Mouse (Mus musculus) cerebellum, adult 9-11 months (tissue): ENCODE measurements around the gene Rab5if.
"Not testable (repeated sequence)": the region's sequence is repeated elsewhere in the genome, so short reads cannot be mapped to it uniquely, and the experiment has no call there.

Experiments
- DNase-seq: peaks from one replicate; pipeline ENCODE4 v3.0.0; 2022

Rab5if gene

DNA sequence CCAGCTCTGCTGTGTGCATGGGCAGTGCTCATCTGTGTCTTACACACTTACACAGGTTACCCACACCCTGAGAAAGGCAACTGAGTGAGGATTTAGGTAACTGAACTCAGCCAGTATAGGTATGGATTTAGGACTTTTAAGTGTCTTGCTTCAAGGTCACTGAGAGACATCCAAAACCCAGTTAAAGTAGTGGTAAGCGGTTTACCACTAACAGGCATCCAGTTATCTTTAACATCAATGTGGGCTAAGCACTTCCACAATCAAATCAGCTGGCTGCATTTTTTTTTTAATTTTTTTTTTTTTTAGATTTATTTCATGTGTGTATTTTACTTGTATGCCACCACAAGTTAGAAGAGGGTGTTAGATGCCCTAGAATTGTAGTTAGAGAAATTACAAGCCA, 6.6 kb upstream of the Rab5if start:
- DNase-seq, result no peak

DNA sequence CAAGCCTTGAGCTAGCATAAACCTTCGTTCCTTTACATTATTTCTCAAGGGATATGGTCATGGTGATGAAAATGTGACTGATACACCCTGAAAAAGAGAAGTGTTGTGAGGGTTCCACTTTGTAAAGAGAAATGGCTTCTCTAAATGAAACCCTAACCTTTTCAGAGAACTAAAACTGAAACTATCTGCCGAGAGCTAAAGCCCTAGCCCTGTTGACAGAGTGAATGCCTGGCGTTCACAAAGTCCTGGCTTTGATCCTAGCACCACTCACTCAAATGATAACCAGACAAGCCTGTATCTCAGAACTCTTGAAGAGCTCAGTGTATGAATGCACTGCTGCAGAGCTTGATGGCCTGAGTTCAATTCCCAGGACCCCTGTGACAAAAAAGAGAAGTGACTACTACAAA, 5.5 kb upstream of the Rab5if start:
- DNase-seq, result no peak

DNA sequence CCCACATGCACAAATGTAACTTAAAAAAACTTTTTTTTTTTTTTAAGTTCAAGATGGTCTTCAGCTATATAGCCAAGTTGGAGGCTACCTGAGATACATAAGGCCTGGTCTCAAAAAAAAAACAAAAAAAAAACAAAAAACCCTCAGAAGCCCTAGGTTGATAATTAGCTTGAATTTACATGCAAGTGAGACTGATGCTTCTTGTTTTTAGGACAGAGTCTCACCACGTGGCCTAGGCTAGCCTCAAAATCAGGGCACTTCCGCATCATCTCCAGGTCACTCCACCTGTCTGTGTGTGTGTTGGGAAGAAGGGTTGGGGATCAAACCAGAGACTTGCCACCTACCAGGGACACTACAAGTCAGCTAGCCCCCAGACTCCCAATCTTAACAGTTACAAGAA, 5.1 kb upstream of the Rab5if start, which contains the start of gene 4930518I15Rik:
Gene 4930518I15Rik, minus strand, starts transcription at position 112 of the 400 bp plus-strand sequence.
- DNase-seq, result no peak

DNA sequence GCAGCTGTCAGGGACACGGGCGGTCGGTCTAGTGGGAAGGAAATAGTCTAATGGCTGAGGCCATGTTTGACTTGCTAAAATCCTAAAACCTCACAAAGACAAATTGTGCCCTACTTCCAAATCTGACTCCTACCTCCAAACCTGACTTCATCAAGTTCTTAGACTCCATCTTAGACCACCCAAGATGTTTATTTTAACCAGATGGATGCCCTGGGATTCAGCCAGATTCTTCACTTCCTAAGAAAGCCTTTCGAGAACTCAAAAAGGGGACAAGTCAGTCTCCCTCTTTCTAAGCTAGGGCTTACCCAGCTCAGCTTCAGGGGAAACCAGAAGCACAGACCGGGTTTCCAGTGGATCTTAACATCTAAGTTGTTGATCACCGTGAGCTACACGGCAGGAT, 4.3 kb upstream of the Rab5if start:
- DNase-seq, result no peak

DNA sequence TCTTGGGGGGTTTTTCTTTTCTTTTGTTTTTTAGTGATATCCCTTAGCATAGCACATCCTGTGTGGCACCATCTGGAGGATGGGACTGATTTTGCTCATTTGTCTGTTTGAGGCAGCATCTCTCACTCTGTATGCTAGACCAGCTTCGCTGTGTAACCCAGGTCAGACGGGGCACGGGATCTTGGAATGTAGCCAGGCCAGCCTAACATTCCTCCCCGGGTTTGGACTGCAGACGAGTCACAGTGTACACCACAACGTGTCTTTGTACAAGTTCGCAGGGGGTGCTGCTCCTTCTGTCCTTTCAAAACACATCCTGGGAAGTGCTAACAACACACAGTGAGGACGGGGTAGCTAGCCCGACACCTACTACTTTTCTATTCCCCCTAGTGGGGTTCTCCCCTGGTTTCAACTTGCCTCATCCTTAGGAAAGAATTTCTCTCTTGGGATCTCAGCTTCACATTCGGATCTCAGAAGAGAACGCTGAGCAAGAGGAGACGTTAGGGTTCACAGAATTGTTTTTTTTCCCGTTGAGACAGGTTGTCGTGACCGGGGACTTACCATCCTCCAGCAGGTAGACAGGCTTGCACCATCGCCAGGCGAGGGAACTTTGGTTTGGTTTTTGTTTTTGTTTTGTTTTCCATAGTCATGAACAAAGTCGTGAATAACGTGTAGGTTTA, 749 bp upstream of the Rab5if start:
- peak; percentile 65 for DNase-seq

DNA sequence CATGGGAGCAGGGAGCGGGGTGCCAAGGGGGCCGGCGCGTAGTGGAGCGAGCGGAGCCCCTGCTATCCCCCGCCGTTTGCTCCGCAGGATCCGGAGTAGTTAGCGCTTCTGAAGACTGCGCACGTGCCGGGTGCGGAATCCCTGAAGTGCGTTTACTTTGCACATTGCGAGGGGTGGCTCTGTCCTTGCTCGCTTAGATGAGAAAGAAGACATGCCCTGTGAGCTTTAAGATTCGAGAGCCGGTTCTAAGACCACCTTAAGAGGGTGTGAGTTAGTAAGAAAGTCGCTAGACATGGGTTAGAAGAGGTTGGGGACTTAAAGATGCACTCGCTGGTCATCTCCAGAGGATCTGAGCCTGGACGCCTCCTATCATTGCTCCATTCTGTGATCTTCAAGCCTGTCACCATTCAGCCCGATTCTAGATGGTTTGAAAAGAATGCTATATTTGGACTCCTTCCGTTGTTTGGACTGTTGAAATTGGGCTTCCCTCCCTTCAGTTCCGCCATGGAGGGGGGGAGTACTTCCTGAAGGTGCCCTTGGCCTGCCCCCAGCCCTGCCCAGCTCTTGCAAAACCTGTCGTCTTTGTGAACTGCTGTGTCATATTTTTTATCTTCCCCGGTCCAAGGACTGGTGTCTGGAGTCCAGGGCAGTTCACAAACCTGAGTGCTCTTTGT, 696 bp downstream of the Rab5if start:
- no peak for DNase-seq

DNA sequence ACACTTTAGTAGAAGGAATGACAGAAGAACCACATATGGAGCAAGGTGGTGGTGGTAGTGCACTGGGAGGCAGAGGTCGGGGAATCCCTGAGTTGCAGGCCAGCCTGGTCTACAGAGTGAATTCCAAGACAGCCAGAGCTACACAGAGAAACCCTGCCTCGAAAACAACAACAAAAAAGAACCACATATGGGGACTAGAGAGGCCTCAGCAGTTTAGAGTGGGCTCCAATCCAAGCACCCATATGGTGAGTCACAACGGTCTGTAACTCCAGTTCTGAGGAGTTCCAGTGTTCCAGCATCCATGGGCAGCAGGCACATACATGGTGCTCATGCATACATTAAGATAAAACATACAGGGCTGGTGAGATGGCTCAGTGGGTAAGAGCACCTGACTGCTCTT, 1.6 kb downstream of the Rab5if start:
- no peak for DNase-seq

DNA sequence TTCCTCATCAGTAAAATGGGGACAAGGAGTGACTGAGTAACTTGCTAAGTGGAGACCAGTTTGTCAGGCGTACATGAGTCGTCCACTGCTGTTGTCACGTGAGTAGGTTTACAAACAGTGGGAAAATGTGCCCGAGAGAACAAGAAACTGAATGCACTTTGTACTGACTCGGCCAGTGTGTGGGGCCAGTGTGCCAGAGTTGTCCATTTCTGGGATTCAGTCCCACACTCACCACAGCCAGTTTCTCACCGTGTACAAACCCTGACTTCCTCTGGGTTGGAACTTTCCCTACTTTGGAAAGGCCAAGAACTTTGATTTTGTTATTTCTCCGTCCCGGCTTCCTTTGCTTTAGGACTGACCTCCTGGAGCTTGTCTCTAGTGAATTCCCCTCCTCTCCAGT, 6.1 kb downstream of the Rab5if start:
- no peak for DNase-seq

DNA sequence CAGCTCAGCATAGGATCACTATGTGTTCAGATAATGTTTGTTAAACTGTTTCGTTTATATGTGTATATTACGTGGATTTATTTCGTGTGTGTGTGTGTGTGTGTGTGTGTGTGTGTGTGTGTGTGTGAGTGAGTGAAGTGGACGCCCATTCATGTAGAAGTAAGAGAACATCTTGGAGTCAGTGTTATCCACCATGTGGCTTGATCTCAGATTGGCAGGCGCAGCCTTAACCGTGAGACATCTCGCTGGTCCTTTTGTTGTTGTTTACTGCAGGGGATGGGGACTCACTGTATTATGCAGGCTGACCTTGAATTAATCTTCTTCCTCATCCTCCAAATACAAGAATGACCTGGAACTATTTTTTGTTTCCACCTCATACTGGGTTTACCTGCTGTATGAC, 6.6 kb downstream of the Rab5if start:
- DNase-seq, result no peak

DNA sequence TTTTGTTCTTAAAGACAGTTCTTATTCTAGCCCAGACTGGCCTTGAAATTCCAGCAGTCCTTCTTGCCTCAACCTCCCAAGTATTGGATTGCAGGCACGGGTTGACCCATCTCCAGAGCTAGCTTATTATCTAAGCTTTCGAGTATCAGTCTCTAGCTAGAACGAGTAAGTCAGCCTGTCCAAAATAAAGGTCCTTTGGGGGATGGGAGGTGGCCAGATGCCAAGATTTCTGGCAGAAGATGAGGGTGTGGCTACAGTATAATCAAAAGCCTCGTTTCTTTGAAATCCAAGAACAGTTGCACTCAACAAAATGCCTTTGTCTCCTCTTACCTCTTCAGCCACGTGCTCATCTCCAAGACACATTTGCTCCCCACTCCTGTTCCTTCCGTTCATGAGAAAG, 7.6 kb downstream of the Rab5if start:
- no peak for DNase-seq

DNA sequence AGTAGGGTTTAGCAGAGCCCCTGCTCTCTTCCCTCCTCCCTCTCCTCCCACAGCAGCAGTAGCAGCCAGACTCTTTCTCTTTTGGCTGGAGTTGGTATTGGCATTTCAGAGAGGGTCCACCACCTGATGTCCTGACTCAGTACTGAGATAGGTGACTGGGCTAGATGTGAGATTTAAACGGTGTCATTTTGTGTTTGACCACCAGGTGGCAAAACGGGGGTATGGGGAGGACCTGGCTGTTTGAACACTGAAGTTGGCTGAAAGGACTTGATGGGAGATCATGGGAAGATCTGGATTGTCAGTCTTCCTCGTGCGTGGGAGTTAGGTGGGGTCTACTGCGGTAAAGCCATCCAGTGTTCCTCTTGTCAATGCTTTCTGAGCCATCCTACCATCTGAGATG, 10.7 kb downstream of the Rab5if start:
- DNase-seq, result peak; percentile 83

DNA sequence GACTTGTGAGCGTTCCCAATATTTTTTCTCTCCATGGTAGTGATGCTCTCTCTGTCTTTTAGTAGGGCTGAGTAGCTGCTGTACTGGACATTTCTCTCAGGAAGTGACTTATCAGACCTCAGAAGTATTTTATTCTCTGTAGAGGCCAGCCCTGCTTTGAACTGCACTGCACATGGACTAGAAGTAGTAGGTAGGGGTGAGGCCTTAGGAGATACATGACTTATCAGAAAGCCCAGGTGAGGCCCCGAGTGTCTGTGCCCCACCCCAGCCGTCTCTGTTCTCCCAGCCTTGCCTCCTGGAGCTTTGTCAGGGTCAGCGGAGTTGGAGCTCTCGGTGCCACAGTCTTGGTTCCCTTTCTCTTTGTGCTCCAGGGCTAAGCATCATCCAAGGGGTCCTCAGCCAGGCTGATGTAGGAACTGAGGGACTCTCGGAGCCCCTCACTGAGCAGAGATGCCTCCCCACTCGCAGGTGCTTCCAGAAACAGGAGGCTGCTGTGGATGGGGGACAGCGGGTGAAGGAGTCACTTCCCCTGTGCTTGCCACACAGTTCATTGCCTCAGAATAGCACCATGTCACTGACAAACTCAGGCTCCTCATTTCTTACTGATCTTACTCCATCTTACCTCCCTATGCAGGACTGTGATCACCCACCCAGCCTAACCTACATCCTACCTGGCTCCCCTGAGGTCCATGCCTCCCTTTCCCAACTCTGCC, 11.3 kb downstream of the Rab5if start:
- no peak for DNase-seq

DNA sequence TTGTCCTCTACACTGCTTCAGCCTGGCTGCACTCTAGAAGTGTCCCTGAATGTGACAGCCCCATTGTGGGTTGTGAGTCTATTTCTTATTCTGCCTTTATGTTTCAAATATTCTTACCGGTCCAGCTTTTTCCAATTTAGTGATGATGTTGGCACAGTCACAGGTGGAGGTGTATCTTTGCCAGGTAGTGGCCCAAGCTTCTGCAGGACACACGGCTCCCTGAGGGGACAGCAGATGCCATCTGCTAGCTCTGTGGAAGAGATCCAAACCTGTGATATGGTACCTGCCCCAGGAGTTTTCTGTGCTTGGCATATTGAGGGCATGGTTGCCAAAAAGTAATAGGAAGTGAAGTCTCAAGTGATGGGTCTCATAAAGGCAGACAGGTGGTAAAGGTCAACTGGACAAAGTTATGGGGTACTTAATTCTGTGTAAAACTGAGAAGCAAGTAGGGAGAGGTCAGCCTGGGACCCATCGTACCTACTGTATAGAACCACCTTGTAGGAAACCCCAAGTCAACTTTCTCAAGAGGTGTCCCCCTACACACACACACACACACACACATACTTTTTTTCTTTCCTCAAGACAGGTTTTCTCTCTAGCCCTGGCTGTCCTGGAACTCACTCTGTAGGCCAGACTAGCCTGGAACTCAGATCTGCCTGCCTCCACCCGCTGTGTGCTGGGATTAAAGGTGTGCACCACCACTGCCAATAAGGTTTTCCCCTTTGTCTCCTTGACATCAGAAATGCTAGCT, 12.0 kb downstream of the Rab5if start:
- peak; percentile 98 for DNase-seq

DNA sequence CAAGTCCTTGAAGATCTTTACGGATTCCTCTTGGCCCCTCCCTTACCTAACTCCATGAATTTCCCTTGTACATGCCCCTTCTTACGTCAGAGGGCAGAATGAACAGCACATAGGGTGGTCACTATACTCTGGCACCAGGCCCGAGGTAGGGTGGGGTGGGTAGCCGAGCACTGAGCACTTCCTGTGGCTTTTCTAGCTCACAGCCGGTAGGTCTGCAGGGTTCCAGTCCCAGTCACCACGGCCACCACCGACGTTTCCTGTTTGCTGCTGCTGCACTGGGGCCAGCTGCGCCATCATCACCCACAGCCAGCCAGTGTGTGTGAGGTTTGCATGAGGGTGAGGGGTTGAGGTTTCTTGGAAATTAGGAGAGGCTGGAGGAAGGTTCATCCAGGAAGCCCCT, 14.8 kb downstream of the Rab5if start:
- DNase-seq, result peak; percentile 63

DNA sequence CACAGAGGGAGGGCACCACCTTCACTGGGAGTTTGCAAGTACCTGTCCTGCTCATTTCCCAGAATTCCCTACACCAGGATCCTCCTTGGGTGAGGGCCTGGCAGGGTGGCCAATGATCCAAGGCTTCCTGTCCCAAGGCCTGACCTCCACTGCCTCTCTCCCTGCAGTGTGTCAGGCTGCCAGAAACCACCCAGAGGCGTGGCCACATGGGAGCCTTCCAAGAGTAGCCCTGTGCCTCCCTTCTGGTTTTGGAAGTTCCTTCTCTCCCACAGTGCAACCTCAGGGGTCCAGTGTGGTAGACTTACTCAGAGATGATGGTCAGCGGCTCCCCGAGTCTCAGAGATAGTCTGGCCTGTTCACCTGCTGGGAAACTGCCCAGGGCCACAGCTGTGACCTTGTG, 16.6 kb downstream of the Rab5if start:
- peak; percentile 51 for DNase-seq

DNA sequence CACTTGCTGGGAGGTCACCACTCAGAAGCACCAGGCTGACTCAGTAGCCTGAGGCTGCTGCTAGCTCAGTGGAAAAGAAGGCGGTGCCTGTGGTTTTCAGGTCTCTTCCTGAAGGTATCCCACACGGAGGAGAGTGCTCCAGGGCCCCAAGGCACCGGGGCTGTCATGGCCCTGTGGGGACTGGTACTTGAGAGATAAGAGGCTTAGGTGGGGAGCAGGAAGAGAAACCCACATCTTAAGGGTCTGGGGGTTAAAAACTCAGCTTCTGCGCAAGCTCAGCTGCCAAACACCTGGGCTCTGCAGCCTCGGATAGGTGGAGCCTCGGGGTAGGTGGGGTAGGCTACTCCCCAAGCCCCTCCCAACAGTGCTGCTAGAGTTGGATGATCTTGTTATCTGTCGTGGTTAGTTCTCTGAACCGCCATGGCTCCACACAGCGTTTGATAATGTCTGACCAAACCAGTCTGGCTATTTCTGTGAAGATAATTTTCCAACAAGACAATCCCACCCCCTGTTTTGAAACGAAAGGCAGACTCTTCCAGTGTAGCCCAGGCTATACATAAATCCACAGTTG, 19.6 kb downstream of the Rab5if start:
- DNase-seq, result peak; percentile 16

DNA sequence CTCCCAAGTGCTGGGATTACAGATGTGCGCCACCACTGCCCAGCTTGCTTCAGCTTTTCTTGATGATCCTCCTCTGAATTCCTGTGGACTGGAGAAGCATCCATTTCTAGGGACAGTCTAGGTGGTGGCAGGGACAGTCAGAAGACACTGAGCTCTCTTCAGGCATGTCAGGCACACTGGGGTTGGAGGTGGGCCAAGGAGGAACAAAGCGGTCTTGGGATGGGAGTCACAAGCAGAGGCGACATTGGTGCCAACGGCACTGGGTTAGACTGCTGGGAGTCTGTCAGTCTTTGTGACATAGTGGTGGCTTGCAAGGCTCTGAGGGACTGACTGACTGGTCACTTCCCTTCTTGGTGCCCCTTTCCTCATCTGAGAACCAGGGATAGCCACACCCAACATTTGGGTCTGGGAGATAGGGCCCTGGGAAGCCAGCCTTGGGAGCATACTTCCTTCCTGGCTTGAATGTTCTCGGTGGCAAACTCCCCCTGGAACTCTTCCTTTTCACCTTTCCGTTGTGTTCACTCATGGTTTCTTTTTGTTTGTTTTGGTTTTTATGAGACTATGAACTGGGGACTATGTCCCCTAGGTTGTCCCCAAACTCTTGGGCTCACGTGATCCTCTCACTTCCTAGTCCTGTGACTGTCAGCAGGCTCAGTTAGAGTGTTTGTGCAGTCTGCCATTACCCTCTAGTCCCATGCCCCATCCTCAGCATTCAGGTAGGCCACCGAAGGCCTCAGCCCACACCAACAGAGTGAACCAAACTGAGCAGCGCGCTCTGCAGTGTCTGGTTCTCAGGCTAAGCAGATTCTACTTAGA, 21.7 kb downstream of the Rab5if start:
- peak; percentile 38 for DNase-seq

DNA sequence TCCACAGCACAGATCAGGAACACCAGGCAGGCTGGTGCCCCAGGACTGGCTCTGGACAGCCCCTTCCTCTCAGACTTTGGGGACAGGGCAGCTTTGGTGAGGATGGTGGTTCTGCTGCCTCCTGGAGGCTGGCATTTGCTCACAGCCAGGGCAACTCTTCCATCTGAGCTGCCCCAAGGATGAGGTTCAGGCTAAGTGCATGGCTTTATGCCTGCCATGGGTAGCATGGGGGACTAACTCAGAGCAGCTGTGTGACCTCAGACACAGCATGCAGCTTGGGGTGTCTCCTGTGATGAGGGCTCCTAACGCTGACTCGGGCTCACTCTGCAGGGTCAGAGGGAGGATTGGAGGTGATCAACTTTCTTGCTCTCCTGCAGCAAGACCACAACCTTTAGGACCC, 22.7 kb downstream of the Rab5if start:
- DNase-seq, result not testable (repeated sequence)

DNA sequence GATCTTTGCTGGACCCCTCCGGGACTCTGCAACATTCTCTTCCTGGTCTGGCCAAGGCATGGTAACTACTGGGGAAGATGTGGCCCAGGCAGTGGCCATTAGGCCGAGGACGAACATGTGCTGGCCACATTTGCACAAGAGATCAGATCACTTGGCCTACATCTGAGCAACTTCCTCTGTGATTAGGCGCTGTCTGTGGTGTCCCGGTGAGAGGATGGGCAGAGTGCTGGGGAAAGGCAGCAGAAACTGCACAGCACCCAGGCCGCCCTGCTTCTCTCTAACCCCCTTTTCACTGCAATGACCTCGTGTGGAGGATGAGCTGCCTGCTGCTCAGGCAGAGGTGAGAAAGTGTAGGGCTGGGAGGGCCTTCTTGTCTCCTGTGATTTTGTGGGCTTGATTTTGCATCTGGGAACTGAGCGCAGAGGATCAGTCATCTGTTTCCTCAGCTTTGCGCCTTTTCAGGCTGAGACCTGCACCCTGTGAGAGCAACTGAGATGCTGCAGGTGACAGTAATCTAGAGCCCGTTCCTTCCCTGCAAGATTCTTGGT, 23.2 kb downstream of the Rab5if start:
- peak; percentile 22 for DNase-seq

DNA sequence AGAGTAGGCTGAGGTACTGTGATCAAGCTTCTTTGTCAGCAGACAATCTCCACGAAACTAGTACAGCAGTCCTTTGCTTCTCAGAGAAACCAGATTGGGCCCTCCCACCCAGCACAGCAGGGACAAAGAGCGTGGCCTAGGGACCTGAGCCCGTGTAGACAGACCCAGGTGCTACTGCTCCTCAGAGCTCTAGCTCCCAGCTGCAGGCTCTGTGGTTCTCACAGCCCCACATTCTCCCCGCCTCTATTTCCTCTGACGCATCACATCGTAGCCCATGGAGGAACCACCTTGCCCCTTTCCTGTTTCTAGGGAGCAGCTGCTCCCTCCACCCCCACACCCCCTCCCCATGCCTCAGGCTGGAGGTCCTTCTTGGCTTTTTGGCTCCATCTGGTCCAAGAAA, 24.1 kb downstream of the Rab5if start, which contains the start of gene Sla2:
Gene Sla2, minus strand, starts transcription at position 176 of the 400 bp plus-strand sequence.
- no peak for DNase-seq

DNA sequence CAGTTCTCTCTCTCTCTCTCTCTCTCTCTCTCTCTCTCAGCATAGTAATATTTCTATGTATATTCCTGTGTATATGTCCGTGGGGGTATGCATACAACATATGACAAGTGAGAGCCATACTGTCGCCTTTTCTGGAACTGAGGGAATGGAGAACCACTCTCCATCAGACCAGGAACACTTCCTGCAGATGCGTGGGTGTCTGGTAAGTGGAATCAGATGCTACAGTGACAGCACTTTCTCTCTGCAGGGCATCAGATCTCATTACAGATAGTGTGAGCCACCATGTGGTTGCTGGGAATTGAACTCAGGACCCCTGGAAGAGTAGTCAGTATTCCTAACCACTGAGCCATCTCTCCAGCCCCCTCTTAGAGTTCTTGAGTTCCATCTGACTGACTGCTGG, 25.6 kb downstream of the Rab5if start:
- no peak for DNase-seq

DNA sequence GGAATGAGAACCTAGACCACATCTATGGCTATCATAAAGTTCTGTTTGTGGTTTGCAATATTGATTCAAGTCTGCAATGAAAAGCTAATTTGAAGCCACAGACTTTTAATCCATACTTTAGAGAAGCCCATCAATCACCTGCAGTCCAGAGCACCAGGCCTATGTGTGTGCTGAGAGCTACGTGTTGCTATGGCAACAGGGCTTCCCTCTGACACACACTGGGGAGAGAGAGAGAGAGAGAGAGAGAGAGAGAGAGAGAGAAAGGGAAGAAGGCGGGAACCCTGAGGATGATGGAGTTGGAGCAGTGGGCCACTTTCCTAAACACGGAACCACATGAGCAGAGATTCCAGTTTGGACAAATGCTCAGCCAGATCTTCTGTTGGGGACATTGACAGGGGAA, 29.3 kb downstream of the Rab5if start:
- DNase-seq, result no peak
